Mouse (Mus musculus) layer of hippocampus, postnatal 25 days (tissue): ENCODE results near the gene Cldn5. TPM values are rescaled to one million over a fixed set of nuclear protein-coding genes. Genes with fewer than 3 reads are reported as not detected.

ENCODE experiments used
- DNase-seq, 2 experiments: peaks; one replicate each; pipeline ENCODE4 v3.0.0; 2022; ENCODE audit warnings: mixed read lengths in 2 of 2, low spot score in 1 of 2; ENCODE audit errors: extremely low spot score in 1 of 2
- total RNA-seq, 2 experiments: library from RNA; stranded (reverse); gene quantifications; 2 replicates each; pipeline ENCODE4 v1.2.3; 2021

Gene Cldn5
- total RNA-seq = 10 to 100 TPM; 53.6 to 57.3 TPM

DNA sequence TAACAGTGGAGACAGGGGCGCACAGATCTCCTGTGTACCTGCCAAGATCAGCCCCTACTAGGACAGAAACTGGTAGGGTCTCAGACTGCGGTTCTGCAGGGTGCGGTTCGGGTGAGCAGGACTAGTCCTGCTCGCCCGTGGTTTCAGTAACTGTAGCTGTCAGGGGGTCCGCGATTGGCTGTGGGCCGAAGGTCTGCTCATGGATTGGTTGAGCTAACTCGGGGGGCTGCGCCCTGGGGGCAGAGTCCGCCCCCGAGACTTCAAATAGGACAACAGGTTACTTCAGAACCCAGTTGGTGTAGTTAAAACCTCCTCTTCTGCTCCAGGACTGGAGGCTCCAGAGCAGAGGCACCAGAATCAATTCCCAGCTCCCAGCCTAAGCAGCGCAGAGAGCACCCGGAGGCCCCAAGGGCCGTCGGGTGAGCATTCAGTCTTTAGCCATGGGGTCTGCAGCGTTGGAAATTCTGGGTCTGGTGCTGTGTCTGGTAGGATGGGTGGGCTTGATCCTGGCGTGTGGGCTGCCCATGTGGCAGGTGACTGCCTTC is at the start of gene Cldn5:
TSS of gene Cldn5 (plus strand) at position 292 of the 545 bp plus-strand sequence.
- DNase-seq = no peak

DNA sequence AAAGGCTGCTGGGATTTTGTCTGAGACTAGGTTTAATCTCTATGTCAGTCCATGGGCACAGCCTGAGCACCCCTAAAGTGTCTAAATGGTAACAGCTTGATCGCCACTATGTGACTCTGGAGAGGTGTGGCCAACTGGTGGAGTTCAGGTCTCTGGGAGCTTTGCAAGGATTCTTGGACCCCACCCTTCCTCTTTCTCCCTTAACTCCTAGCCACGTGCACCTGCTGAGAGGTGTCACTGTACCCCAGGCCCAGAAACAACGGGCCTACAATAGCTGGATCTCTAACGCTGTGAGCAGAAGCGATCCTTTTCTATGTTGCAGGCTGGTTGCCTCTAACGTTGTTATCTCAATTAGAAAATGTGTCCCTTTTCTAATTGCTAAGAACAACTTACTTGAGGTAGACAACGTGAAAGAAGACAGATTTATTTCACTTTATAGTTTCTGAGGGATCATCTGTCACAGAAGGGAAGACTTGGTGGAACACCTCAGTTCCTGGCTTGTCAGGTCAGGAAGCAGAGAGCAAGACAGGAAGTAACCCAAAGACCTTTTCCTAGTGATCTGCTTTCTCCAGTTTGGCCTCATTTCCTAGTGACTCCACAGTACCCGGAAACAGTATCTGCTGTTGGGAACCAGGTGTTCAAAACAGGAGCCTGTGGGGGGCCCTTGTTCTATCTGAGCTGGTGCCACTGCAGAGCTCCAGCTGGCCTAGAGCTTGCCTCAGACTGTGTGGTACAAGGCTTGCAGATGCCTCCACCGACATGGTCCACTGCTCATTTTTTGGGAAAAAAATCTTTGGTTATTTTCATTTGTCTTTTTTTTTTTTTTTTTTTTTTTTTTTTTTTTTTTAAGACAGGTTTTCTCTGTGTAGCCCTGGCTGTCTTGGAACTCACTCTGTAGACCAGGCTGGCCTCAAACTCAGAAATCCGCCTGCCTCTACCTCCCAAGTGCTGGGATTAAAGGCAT is 48.8 kb upstream of the Cldn5 start:
- DNase-seq = no peak

DNA sequence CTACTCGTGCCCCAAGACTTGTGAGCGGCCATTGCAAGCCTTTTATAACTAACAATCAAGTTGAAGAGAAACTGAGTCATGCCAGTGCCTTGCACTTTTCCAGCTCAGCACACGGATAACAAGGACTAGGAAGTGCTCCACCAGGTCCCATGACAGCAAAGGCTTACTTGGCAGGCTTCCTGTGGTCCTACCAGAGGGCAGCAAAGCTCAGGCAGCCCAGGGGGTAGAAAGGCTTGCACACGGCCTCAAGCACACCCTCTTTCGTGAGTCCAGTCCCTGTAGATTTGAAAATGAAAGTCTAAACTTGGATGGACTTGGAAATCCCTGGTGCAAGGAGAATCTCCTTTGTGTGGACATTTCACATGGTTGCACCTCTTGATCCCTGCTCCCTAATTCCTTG is 47.5 kb upstream of the Cldn5 start:
- DNase-seq = no peak

DNA sequence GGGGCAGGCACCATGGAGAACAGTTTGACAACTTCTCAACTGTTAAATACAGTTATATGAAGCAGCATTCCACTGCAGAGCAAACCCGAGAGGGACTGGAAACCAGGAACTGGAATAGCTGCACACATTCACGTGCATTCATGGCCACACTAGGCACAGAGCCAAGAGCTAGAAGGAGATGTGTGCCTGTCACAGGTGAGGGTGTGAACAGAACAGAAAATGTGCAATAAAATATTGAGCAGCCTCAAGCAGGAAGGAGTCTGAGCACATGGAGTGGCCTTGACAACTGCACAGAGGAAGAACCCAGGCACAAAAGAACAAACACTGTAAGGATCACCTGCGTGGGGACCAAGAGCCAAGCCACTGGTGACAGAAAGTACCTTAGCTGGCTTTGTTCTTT is 46.0 kb upstream of the Cldn5 start:
- no peak for DNase-seq

DNA sequence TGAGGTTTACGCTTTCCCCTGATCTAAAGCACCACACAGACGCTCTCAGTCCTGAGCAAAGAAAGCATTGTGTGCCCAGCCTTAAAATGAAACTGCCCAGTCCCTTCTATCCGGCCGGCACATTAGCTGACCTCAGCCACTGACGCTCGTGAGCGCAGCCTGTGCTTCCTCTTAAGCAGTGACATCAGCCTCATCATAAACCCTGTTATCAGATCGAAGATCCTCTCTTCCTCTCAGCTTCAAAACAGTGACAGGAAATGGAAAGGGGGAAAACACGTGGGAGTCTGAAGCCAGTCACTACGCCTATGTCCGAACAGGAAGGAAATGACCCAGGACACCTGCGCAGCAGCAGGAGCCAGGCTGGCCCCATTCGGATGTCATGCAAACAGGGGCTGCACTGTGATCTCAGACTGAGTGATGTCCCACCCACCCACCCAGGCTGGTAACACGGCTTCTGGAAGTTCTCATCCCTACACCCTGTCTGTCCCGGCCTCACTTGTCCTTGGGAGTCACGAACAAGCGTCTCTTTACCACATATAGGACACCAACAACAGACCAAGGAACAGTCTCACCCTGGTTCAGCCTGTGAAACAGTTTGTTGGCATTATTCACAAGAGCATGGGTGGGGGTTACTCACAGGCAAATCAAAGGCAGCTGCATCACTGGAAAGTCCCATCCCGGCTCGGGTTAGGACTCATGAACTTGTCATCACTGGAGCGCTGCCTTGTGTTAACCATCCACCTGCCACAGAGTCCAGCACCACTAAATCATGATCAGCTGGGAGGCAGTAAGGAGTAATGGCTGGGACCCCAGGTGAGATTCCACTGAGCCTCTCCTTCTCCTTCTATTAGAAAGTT is 43.3 kb upstream of the Cldn5 start:
- DNase-seq = no peak

DNA sequence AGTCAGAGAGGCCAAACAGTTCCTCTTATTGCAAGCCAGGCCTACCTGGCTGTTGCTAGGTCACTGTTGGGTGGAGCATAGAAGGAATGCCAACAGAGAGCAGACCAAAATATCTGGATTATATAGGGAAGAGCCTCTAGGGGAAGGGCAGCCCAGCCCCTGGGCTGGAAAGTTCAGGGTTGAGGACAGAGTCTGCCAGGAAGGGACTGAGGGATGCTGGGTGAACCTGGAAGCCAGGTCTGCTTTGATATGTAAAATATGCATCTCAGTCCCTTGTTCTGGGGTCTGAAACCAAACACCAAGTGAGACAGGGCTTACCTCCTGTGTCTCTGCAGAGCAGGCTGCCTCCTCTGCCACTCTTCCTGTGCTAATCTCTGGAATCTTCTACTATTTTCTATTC is 38.3 kb upstream of the Cldn5 start:
- DNase-seq = no peak

DNA sequence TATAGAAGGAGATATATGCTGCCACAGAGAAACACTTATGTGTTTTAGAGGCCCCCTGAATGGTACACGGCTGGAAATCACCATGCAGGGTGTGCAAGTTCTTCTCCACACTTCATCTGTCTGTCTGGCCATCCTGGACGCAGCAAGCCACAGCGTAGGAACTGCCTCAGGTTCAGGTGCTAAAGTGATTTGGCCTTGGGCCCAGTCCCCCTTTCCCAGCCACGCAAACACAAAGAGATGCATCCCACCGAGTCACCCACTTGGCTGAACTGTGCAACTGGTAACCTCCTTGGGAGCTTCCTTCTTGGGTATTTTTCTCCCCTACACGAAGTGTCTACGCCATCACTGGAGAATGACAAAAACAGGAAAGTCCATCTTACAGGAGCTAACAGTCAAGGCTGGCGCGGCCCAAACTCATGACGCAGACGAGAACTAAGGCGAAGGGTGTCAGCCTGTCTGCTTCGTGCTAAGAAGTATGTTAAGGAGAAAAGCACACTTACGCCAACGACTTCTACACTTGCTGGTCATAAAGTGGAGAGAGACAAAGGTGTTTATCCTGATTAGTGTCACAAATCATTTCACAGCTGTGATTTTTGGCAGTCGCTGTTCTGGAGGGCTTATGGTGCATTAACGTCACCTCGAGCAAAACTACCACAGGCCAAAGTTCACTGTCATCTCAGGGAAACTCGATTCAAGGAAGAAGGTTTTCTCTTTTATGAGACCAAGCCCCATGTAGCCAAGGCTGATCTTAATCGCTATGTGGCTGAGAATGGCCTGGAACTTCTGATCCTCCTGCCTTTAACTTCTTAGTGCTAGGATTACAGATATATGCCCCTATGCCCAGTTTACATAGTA is 30.2 kb upstream of the Cldn5 start:
- no peak for DNase-seq

DNA sequence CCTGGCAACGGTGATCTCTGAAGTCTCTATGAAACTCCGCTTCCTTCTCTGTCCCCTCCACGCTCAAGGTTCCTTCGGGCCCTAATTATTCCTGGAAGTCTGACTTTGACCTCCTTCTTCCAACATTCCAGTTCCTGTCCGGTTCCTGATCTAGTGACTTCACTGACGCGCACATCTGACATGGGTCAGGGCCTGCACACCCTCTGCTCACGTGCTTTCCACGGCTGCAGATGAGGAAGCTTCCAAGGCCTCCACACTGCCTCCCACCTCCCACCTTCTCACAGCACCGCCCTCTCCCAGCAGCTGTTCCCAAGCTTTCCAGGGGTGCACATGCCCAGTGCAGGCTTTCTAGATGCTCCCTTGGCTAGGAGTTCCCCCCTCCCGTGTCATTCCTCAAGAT is 25.5 kb upstream of the Cldn5 start:
- no peak for DNase-seq

DNA sequence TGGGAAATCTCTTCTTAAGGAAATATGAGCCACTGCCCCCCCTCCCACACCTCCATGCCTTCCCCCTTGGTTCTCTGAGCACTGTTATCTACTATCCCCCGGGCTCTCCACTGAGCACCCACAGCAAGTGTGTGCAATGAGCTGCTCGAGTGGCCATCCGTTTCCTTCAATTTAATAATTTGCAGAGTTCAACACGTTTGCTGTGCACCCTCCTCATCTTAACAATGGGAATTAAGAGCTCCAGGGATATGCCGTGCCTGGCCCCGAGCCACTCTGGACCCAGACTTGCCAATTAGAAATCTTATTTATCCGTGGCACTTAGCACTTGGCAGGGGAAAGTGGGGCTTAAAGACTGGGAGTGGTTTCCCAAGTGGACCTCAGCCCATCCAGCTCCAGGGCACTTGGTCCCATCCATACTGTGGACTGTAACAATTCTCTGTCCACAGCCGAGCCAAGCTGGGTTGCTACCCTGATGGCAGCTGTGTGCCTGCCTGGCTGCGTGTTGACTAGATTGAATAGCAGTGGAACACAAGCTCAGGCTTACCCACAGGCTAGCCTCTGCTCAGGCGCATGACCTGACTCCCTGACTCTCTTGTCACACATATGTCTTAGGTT is 24.7 kb upstream of the Cldn5 start:
- no peak for DNase-seq

DNA sequence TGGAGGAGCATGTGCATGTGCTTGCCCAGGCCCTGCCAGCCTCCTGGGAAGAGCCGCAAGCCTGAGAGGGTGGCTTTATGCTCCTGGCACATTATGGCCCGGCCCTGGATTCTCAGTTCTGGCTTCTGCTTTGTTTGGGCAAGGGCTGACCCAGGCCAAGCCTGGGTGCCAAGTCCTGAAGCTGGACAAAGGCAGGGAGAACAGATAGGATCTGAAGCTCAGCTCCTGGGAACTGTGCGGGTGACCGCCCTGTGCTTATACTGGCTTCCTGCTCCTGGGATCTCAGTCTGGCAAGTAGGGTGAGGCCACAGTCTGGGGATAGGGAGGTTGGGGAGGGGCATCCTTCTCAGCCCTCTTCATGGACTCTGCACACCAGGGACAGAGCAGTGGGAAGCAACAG is 14.9 kb upstream of the Cldn5 start:
- no peak for DNase-seq

DNA sequence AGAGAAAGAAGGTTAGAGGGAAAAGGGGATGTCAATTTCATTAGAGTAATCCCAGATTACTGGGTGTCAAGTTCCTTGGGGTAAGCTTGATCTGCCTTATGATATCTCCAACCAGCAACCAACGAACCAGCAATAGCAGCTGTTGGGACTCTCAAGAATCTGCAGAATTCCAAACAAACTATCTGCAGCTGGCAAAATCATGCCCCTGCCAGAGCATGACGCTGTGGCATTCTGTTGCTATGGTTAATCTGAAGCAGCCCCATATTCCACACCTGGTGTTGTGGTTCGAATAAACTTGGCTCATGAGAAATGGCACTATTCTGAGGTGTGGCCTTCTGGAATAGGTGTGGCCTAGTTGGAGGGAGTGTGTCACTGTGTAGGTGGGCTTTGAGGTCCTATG is 13.7 kb upstream of the Cldn5 start:
- no peak for DNase-seq

DNA sequence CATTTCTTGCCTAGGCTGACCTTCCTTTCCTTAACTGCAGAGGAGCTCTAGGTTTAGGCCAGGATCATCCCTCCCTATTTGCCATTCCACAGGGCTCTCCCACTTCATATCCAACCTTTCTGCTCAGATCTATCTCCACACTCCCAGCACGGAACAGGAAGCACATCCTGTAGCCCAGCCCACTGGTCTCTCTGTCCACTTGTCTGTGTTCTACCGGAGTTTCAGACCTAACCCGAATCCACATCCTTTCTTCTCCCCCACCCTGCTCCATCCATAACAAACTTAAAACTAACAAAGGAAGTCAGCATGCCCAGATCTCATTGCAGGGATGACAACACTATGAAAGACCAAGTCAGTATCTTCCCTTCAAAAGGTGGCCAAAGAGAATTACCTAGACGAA is 10.3 kb upstream of the Cldn5 start:
- no peak for DNase-seq

DNA sequence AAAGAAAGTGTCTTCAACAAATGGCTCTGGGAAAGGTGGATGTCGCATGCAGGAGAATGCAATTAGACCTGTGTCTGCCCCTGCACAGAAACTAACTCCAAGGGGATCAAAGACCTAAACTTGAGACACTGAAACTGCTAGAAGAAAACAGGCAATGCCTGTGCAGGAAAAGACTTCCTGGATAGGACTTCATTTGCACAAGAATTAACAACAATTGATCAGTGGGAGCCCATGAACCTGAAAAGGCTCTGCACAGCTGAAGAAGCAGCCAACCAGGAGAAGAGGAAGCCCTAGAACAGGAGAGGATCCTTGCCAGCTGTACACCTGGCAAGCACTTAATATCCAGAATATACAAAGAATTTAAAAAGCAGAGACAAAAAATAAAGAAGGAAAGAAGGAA is 7.1 kb upstream of the Cldn5 start:
- DNase-seq = no peak

DNA sequence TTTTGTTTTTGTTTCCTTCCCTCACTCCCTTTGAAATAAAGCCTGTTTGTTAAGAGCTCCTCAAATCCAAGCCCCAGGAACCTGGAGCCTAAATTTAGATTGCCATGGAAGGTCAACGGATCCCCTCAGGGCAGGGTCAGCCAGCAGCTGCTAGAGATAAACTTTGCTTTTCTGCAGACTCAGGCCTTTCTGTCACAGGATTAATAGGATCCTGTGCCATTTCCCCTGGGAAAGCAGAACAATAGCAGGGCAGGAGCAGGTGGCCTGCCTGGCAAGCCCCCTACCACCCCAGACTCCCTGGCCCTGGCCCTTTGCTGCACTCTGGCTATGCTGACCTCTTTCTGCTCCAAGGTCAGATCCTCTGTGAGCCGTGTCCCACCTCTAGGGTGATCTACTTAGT is 2.7 kb upstream of the Cldn5 start:
- DNase-seq = no peak

DNA sequence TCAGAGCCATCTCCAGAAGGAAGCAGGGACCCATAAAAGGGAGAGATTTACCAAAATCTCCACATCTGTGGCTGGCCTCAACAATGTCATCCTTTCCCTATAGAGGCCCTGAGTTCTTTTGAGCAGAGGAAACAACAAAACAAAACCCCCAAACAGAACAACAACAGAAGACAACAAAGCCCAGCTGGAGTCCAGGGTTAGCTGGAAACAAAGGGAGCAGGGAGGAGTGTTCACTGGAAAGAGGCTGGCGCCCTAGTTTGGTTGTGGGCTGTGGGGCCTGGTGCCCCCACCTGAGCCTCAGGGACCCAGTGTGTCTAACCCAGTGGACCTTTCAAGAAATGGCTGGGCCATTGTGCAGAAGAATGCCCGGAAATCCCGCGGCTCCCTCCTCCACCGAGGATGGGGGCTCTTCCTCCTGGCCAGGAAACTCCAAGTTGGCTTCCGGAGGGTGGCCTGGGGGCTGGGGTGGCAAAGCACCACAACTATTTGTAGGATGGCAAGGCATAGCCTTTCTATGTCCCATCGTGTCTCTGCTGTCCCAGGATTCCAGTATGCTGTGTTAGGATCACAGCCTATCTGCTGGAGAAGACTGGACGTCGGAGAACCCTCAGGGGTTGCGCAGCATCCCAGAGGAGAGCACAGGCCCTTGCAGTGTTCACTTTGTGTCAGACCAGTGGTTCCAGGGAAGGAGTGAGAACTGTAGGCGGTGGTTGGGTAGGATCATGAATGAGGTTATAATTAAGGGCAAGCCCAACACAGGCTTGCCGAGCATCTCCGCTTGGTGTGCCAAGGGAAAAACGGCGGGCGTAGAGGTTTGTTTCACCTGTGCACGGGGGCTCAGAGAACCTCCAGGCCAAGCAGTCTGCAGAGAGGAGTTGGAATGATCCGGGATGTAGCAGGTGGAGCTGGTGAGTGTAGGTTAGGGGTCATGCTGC is 759 bp upstream of the Cldn5 start:
- DNase-seq = no peak

DNA sequence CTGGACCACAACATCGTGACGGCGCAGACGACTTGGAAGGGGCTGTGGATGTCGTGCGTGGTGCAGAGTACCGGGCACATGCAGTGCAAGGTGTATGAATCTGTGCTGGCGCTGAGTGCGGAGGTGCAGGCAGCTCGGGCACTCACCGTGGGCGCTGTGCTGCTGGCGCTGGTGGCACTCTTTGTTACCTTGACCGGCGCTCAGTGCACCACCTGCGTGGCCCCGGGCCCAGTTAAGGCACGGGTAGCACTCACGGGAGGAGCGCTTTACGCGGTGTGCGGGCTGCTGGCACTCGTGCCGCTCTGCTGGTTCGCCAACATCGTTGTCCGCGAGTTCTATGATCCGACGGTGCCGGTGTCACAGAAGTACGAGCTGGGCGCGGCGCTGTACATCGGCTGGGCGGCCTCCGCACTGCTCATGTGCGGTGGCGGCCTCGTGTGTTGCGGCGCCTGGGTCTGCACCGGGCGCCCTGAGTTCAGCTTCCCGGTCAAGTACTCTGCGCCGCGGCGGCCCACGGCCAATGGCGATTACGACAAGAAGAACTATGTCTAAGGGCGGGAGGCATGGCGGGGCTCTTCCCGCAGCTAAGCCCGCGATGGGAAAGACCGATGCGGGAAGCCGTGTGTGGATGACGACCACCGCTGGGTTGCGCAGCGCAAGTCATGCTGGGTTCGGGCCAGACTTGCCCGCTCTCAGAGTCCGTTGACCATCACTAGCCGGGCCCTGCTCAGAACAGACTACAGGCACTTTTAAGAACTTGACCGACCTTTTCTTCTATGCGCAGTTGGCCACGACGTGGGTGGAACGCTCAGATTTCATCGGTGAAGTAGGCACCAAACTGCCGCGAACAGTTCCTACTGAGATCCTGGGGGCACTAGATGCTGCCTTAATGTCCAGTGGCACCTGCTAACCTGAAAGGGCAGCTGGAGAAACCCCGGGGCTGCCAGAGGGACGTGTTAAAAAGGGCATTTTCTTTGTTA is 744 bp downstream of the Cldn5 start:
- no peak for DNase-seq

DNA sequence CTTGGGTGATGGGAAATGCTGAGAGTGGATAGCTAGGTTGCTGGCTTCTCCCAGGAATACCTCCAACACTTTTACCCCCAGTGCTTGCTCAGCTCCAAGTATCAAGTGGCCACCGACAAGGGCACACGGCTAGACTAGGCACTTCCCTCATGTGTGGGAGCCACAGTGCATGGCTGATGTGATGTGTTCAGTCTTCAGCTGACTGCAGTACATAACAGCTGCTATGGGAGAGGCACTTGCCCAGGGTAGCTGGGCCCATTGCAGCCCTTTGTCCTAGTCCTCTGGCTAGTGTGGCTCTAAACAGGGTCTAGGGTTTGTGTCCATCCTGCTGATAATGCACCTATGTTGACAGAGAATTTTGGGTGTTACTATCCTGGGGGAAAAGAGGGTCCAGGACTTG is 1.8 kb downstream of the Cldn5 start:
- no peak for DNase-seq

DNA sequence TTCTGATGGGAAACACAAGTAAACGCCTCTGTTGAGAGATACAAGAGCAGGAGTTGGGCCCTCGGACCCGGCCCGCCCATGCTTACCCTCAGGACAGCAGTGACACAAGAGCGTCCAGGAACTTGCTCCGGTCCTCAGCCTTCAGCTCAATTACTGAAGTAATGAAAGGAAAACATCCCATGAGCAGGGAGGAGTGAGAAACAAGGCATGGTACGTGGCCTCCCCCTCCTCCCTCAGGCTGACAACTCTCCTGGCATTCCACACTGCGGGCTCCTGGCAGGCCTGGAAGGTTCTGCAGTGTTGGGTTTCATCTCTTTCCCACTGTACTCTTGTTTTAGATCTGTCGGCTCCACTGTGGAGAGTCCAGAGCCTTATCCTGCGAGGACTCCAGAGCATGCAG is 5.2 kb downstream of the Cldn5 start:
- DNase-seq = no peak
